Mouse (Mus musculus): ENCODE results near the gene Atg10. TPM values are rescaled to one million over a fixed set of nuclear protein-coding genes. Genes with fewer than 3 reads are reported as not detected.

Gene Atg10
- polyA plus RNA-seq, 1 experiment from 2014 or later = 18.8 TPM

DNA sequence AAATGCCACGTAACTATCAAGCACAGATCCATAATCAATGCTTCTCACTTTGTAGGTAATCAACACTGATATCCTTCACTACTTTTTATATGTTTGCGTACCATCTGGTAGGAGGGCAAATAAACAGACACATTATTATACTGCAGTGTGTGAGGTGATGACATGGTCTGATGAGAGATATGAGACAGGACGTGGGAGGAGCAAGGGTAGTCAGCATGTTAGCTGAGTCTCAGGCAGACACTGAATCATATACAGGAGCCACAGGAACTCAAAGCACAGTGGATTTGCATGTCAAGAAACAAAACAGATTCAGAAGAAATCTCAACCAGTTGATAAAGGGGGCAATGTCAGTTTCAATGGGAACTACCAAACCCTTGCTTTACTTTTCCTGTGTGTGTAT is 185.7 kb downstream of the Atg10 start:
- no peak overlapping the region for H3K4me3 ChIP-seq (ENCODE audit: low read depth, low read length)
- ATAC-seq (ENCODE audit: low read depth) = no peak
- H3K27me3 ChIP-seq (ENCODE audit: control insufficient read depth, insufficient read depth, low read length) = no peaks in the 10 kb centered on the region
- no peaks in the 10 kb centered on the region for H3K9me3 ChIP-seq (ENCODE audit: control insufficient read depth, low read length)
- no peak overlapping the region for H3K9ac ChIP-seq (replicated peaks; ENCODE audit: low read depth, low read length)
- H3K4me2 ChIP-seq (ENCODE audit: low read depth, low read length) = no peak overlapping the region
- H3K36me3 ChIP-seq (ENCODE audit: control insufficient read depth, insufficient read depth, low read length) = no peaks in the 10 kb centered on the region
- H3K4me1 ChIP-seq (ENCODE audit: control insufficient read depth, insufficient read depth, low read length) = peaks cover 9% of the 10 kb centered on the region; the same call in 1 of the 2 replicates
- 84% methylated on average over 3 of the region's 3 CpGs for WGBS
- no peak overlapping the region for H3K27ac ChIP-seq (ENCODE audit: low read depth, low read length)

DNA sequence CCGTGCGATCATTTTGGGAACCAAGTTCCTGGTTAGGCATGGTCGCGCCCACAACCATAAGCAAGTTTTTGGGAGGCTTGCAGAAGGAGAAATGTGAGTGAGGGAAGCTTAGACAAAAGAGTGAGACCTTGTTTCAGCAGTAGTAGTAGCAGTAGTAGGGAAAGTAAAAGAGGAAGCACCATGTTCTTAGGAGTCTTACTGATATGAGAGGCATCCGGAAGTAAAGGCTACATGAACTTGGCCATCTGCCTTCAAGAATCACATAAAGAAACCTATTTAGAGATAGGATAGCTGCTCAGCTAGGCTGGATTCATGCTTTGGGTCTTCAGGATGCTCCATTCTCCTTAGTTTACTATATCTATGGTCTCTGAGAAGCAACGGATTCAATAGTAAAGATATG is 186.4 kb downstream of the Atg10 start:
- no peaks in the 10 kb centered on the region for H3K36me3 ChIP-seq (ENCODE audit: control insufficient read depth, insufficient read depth, low read length)
- peaks cover 9% of the 10 kb centered on the region; the same call in 1 of the 2 replicates for H3K4me1 ChIP-seq (ENCODE audit: control insufficient read depth, insufficient read depth, low read length)
- H3K9me3 ChIP-seq (ENCODE audit: control insufficient read depth, low read length) = no peaks in the 10 kb centered on the region
- no peak overlapping the region for H3K4me2 ChIP-seq (ENCODE audit: low read depth, low read length)
- WGBS = 92% methylated on average over 6 of the region's 6 CpGs
- H3K9ac ChIP-seq (replicated peaks; ENCODE audit: low read depth, low read length) = no peak overlapping the region
- H3K4me3 ChIP-seq (ENCODE audit: low read depth, low read length) = no peak overlapping the region
- H3K27me3 ChIP-seq (ENCODE audit: control insufficient read depth, insufficient read depth, low read length) = no peaks in the 10 kb centered on the region
- no peak overlapping the region for H3K27ac ChIP-seq (ENCODE audit: low read depth, low read length)
- ATAC-seq (ENCODE audit: low read depth) = no peak

DNA sequence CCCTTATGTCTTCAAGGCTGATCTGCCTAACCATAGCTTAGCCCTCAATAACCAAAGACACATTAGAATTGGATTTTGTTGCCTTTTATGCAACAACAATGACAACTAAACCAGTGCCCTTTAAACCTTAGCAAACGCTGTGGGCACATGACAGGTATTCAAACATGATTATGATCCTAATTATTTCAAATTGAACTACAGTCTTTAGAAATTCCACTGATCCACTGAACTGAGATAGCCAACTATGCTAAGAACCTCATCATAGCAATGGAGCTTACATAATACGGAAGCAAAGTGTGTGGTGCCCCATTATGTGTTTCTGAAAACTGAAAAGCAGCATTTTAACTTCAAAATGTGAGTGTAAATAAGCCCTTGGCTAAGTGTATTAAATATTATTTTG is 191.9 kb downstream of the Atg10 start:
- Histone ChIP-seq H3K27ac (ENCODE audit: low read depth, low read length) (no peak overlapping the region), H3K27me3 (ENCODE audit: control insufficient read depth, insufficient read depth, low read length) (no peaks in the 10 kb centered on the region), H3K4me2 (ENCODE audit: low read depth, low read length) (no peak overlapping the region), H3K9me3 (ENCODE audit: control insufficient read depth, low read length) (no peaks in the 10 kb centered on the region), H3K9ac (replicated peaks; ENCODE audit: low read depth, low read length) (no peak overlapping the region), H3K4me3 (ENCODE audit: low read depth, low read length) (no peak overlapping the region), H3K36me3 (ENCODE audit: control insufficient read depth, insufficient read depth, low read length) (no peaks in the 10 kb centered on the region), H3K4me1 (ENCODE audit: control insufficient read depth, insufficient read depth, low read length) (no peaks in the 10 kb centered on the region)
- ATAC-seq (ENCODE audit: low read depth) = no peak
- WGBS = 96% methylated on average over 2 of the region's 2 CpGs

DNA sequence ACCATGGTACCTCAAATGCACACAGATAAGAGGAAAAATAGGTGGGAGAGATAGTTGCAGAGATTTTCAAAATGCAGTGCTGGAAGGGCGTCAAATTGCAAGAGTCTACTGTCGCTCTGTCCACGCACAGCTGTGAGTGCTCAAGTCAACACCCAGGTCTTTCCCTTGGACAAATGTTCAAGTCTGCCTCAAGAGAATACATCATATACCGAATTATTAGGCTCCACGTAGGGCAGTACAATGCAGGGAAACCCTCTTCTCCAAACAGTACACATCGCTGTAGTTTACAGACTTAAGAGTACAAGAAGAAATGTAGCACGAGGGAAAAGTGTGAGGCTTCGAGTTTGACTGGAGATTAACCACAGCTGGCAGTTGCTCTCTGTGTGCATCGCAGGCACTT is 200.3 kb downstream of the Atg10 start:
- WGBS = 93% methylated on average over 9 of the region's 9 CpGs
- Histone ChIP-seq H3K4me1 (ENCODE audit: control insufficient read depth, insufficient read depth, low read length) (no peaks in the 10 kb centered on the region), H3K9ac (replicated peaks; ENCODE audit: low read depth, low read length) (no peak overlapping the region), H3K4me2 (ENCODE audit: low read depth, low read length) (no peak overlapping the region), H3K9me3 (ENCODE audit: control insufficient read depth, low read length) (no peaks in the 10 kb centered on the region), H3K27me3 (ENCODE audit: control insufficient read depth, insufficient read depth, low read length) (no peaks in the 10 kb centered on the region), H3K27ac (ENCODE audit: low read depth, low read length) (no peak overlapping the region), H3K4me3 (ENCODE audit: low read depth, low read length) (no peak overlapping the region), H3K36me3 (ENCODE audit: control insufficient read depth, insufficient read depth, low read length) (no peaks in the 10 kb centered on the region)
- no peak for ATAC-seq (ENCODE audit: low read depth)

DNA sequence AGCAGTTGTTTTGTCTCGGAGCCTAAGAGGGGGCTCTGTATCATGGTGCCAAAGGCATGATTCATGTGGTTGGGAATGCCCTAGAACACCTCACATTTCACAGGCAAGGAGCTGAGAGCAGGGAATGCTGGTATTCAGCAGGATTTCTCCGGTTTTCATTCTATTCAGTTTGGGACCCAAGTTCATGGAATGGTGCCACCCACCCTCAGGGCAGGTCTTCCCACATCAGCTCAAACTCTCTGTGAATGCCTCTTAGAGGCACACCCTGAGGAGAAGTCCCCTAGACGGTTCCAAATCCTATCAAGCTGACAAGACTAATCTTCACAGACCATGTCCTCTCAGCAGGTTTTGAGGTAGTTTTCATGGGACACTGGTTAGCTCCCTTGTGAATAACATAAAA is 211.9 kb downstream of the Atg10 start:
- Histone ChIP-seq H3K27ac (ENCODE audit: low read depth, low read length) (no peak overlapping the region), H3K9me3 (ENCODE audit: control insufficient read depth, low read length) (no peaks in the 10 kb centered on the region), H3K27me3 (ENCODE audit: control insufficient read depth, insufficient read depth, low read length) (no peaks in the 10 kb centered on the region), H3K4me3 (ENCODE audit: low read depth, low read length) (no peak overlapping the region), H3K9ac (replicated peaks; ENCODE audit: low read depth, low read length) (no peak overlapping the region), H3K4me2 (ENCODE audit: low read depth, low read length) (no peak overlapping the region), H3K36me3 (ENCODE audit: control insufficient read depth, insufficient read depth, low read length) (no peaks in the 10 kb centered on the region), H3K4me1 (ENCODE audit: control insufficient read depth, insufficient read depth, low read length) (no peaks in the 10 kb centered on the region)
- WGBS = 45% methylated on average over 3 of the region's 3 CpGs
- ATAC-seq (ENCODE audit: low read depth) = no peak

DNA sequence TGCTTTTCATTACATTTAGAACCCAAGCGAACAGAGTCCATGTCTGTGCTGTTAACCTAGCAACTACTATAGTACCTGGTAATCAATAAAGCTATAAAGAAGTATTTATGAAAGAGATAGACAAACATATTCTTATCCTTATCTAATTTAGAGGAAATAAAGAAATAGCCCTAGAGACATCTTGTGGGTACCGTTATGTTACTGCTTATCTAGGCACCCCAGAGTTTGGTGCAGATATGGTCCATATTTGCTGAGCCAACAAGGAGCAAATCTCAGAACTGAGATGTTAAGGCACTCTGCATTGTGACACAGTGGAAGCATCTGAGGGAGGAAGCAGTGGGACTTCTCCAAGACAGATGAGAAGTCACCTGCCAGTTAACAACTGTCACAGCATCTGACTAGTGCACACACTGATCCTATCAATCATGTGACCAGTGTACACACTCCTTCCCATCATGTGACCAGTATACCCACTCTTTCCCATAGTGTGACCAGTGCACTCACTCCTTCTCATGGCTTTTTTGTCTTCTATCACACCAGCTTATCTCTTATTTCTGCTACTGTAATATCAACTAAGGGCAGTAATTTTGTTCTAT is 228.6 kb downstream of the Atg10 start:
- Histone ChIP-seq H3K9ac (replicated peaks; ENCODE audit: low read depth, low read length) (no peak overlapping the region), H3K9me3 (ENCODE audit: control insufficient read depth, low read length) (no peaks in the 10 kb centered on the region), H3K27me3 (ENCODE audit: control insufficient read depth, insufficient read depth, low read length) (no peaks in the 10 kb centered on the region), H3K27ac (ENCODE audit: low read depth, low read length) (no peak overlapping the region), H3K4me2 (ENCODE audit: low read depth, low read length) (no peak overlapping the region), H3K4me1 (ENCODE audit: control insufficient read depth, insufficient read depth, low read length) (no peaks in the 10 kb centered on the region), H3K36me3 (ENCODE audit: control insufficient read depth, insufficient read depth, low read length) (no peaks in the 10 kb centered on the region), H3K4me3 (ENCODE audit: low read depth, low read length) (no peak overlapping the region)
- ATAC-seq (ENCODE audit: low read depth) = no peak
- 89% methylated on average over 2 of the region's 2 CpGs for WGBS

DNA sequence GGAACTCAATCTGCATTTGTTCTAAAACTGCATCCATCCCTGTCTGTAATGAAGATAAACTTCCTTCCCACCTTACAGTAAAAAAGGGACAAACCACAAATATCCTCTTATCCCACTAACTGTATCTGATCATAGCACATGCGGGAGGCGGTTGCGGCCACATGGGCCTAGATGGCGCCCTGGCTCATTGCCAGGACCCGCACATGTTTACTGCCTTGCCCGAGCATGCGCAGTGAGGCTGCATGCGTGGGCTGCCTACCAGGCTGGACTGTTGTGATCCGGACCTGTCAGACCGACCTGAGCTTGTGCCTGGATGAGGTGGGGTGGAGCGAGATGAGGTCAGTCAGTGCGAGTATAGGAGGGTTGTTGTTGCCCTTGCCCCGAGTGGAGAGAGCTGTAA is 230.2 kb downstream of the Atg10 start:
- no peak overlapping the region for H3K4me3 ChIP-seq (ENCODE audit: low read depth, low read length)

DNA sequence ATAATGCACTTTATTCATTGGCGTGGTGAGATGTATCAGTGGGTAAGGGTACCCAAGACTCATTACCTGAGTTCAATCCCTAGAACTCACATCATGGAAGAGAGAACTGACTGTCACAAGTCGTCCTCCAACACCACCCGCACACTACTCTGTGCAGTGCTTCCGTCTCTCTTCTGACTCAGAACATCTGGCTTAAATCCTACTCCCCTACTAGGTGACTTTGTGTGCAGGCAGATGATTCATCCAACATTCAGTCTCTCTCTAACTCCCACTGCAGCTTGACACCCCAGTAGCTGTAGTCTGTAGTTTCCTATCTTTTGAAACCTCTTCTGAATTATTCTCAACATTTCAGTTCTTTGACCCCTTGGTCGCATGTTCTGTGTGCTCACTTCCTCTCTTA is 230.8 kb downstream of the Atg10 start:
- no peaks in the 10 kb centered on the region for H3K36me3 ChIP-seq (ENCODE audit: control insufficient read depth, insufficient read depth, low read length)
- no peak for ATAC-seq (ENCODE audit: low read depth)
- H3K4me2 ChIP-seq (ENCODE audit: low read depth, low read length) = no peak overlapping the region
- 89% methylated on average over 5 of the region's 5 CpGs for WGBS
- no peaks in the 10 kb centered on the region for H3K9me3 ChIP-seq (ENCODE audit: control insufficient read depth, low read length)
- no peaks in the 10 kb centered on the region for H3K27me3 ChIP-seq (ENCODE audit: control insufficient read depth, insufficient read depth, low read length)
- no peak overlapping the region for H3K9ac ChIP-seq (replicated peaks; ENCODE audit: low read depth, low read length)
- H3K4me3 ChIP-seq (ENCODE audit: low read depth, low read length) = no peak overlapping the region
- H3K4me1 ChIP-seq (ENCODE audit: control insufficient read depth, insufficient read depth, low read length) = no peaks in the 10 kb centered on the region
- H3K27ac ChIP-seq (ENCODE audit: low read depth, low read length) = no peak overlapping the region

More for the DNA sequence above, 230.2 kb downstream of the Atg10 start:
- no peak overlapping the region for H3K9ac ChIP-seq (replicated peaks; ENCODE audit: low read depth, low read length)
- no peaks in the 10 kb centered on the region for H3K4me1 ChIP-seq (ENCODE audit: control insufficient read depth, insufficient read depth, low read length)
- no peaks in the 10 kb centered on the region for H3K36me3 ChIP-seq (ENCODE audit: control insufficient read depth, insufficient read depth, low read length)
- no peaks in the 10 kb centered on the region for H3K9me3 ChIP-seq (ENCODE audit: control insufficient read depth, low read length)
- no peak for ATAC-seq (ENCODE audit: low read depth)
- no peak overlapping the region for H3K4me2 ChIP-seq (ENCODE audit: low read depth, low read length)
- 83% methylated on average over 13 of the region's 13 CpGs for WGBS
- no peak overlapping the region for H3K27ac ChIP-seq (ENCODE audit: low read depth, low read length)
- H3K27me3 ChIP-seq (ENCODE audit: control insufficient read depth, insufficient read depth, low read length) = no peaks in the 10 kb centered on the region

DNA sequence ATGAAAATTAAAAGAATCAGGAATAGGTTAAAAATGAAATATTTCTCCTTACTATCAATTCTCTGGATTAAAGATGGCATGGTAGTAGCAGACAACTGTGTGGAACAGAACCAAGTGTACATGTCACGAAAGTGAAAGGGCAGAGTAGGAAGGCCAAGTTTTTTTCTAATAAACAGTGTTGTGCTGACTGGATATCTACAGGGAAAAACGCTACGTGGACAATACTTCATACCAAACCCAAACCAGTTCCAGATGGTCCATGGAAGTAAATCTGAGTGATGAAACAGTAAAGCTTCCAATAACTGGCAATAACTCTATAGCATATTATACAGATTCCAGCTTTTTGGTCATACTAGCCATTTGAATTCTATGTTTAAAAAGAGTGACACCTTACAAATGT is 235.5 kb downstream of the Atg10 start:
- WGBS = 87% methylated on average over 3 of the region's 3 CpGs
- Histone ChIP-seq H3K36me3 (ENCODE audit: control insufficient read depth, insufficient read depth, low read length) (no peaks in the 10 kb centered on the region), H3K4me2 (ENCODE audit: low read depth, low read length) (no peak overlapping the region), H3K27ac (ENCODE audit: low read depth, low read length) (no peak overlapping the region), H3K9me3 (ENCODE audit: control insufficient read depth, low read length) (no peaks in the 10 kb centered on the region), H3K27me3 (ENCODE audit: control insufficient read depth, insufficient read depth, low read length) (no peaks in the 10 kb centered on the region), H3K9ac (replicated peaks; ENCODE audit: low read depth, low read length) (no peak overlapping the region), H3K4me3 (ENCODE audit: low read depth, low read length) (no peak overlapping the region), H3K4me1 (ENCODE audit: control insufficient read depth, insufficient read depth, low read length) (no peaks in the 10 kb centered on the region)
- no peak for ATAC-seq (ENCODE audit: low read depth)

Data from neural tube, embryonic 14.5 days (tissue).